Mouse (Mus musculus) lung, adult 2 months (tissue): ENCODE measurements around the gene Atpaf1.
A peak's percentile ranks its signal among the peaks of the same experiment; 100 is the strongest.

Experiments used
- CTCF ChIP-seq: fragments of 200-500 bp; IDR thresholded peaks from 2 replicates; pipeline ENCODE4 v1.5.1; 2011; ENCODE audit warnings: mild to moderate bottlenecking, low read length, control low read depth; ENCODE audit not compliant: insufficient read depth
- POLR2A ChIP-seq: fragments of 200-500 bp; IDR thresholded peaks from 2 replicates; pipeline ENCODE4 v1.6.1; 2011; ENCODE audit warnings: low read depth, mild to moderate bottlenecking, control low read depth, low read length, borderline replicate concordance; ENCODE audit errors: extremely low read depth

DNA sequence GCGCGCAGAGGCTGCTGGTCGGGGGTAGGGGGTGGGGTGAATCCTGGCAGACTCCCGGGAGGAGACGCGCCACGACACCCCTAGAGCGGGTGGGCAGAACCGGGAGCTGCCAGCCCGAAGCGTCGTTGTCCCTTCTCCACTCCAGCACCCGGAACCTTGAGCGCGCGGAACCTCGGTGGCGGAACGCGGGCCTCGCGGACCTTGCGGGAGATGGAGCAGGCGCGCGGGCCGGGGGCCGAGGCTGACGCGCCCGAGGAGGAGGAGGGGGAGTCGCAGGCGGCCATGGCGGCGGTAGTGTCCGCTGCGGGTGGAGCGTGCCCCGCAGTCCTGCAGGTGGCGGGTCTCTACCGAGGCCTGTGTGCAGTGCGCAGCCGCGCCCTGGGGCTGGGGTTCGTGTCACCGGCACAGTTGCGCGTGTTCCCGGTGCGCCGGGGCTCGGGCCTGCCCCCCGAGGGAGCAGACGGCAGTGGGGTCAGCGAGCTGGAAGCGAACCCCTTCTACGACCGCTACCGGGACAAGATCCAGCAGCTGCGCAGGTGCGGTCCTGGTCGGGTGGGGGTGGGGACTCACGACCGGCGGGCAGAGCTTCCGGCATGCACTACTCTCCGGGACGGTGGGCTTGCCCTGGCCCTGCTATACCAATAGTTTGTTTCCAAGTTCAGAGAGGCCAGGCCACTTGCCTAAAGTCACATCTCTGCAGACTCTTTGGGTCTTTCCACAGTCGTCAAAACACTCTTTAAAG is at the start of gene Atpaf1:
- TF ChIP-seq CTCF (no peak), POLR2A (peak; percentile 47; the same call in 1 of the 2 replicates)
